Mouse (Mus musculus) mesoderm, embryonic 11.5 days (tissue): ENCODE data around the gene Spast.
"Not testable (repeated sequence)": the region's sequence is repeated elsewhere in the genome, so short reads cannot be mapped to it uniquely, and the experiment has no call there.

ENCODE experiments used
- DNase-seq: peaks from one replicate; pipeline ENCODE4 v3.0.0-alpha.2; 2012; ENCODE audit warnings: low read depth, low spot score

The Spast gene

DNA sequence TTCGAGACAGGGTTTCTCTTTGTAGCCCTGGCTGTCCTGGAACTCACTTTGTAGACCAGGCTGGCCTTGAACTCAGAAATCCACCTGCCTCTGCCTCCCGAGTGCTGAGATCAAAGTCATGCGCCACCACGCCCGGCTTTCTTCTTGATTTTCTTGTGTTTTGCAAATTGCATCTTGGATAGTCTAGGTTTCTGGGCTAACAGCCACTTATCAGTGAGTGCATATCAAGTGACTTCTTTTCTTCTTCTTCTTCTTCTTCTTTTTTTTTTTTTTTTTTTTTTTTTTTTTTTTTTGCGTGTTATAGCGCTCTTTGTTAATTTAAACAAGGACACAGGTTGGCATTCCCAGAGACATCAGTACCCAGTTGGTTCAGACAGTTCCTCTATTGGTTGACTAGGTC is 11.6 kb upstream of the Spast start:
- DNase-seq: not testable (repeated sequence)

GRCm38 (mm10) chr17:74328146-74328545 is 10.6 kb upstream of the Spast start:
- peak; percentile 60 for DNase-seq

DNA sequence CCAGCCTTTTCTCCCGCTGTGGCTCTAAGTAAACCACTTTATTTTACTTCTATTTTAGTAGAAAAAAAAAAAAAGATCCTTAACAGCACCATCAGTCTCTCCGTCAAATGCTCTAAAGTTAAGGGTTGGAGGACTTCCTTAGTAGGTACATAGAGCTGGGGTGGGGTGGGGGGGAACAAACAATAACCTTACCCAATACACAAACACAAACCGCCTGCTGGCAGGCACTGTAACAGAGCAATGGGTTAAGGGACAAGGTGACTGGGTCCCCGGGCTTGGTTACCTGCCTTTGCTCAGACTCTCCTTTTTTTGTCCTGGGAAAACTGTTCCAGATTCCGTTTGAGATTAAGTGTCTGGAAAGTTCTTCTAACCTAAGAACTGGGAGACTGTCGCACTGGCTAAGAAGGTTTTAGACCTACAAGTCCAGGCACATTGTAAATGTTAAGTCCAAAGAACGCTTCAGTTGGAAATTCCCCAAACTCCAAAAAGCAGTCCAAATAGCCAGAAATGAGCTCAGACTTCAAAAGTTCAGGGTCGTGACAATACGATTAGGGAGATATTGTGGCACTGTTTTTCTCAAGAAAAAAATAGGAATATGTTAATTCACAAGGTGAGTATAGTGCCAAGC is 7.6 kb upstream of the Spast start:
- no peak for DNase-seq

DNA sequence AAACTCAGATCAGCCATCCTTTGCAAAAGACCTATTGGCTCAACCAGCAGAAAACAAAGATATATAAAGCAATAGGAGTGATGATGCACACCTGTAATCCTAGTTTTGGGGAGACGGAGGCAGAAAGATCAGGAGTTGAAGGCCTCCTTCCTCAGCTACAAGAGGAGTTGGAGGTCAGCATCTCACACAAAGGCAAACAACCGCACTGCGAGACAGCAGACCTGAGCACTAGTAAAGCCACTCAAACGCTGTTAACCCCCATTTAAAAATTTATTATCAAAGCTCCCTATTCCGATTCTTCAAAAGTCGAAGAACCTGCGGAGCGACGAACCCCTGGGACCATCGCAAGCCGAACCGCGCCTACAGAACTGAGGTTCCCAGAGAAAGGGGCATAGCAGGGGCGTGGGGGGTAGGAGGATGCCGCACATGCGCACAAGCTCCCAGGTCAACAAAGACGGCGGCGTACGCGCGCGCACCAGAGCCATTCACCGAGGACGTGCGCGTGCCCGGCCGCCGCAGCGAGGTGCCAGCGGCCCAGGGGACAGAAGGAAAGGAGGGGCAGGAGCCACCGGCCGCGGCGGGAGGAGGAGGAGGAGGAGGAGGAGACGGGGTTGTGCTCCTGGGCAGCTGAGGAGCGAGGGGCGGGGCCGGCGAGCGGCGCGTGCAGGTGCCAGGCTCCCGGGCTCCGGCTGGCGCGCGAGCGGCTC is 409 bp upstream of the Spast start:
- peak; percentile 97 for DNase-seq

- peak; percentile 43 for DNase-seq
These were observed 2.4 kb downstream of the Spast start for GRCm38 (mm10) chr17:74341151-74341550.

DNA sequence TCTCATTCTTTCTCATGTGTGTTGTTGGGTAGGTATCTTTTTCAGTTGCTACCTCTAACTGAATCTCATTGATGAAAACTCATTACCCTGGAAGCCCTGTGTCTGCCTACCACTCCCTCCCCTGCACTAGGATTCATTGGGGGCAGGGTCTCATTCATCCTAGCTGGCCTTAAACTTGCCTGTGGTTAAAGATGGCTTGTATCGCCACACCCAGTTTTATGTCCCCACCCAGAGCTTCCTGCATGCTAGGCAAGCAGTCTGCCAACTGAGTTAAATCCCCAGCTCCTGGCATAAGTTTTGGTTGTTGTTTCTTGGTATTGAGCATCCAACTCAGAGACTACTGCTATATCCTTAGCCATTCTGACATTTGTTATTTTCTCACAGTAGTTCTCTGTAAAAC is 24.8 kb downstream of the Spast start:
- DNase-seq: no peak

GRCm38 (mm10) chr17:74376916-74377315 is 38.1 kb downstream of the Spast start:
- DNase-seq: no peak

GRCm38 (mm10) chr17:74386657-74387056 is 47.9 kb downstream of the Spast start:
- DNase-seq: no peak

GRCm38 (mm10) chr17:74389847-74390246 is 51.1 kb downstream of the Spast start:
- no peak for DNase-seq

- no peak for DNase-seq
These were observed 55.6 kb downstream of the Spast start for GRCm38 (mm10) chr17:74394381-74394780.

GRCm38 (mm10) chr17:74394855-74395254 is 56.1 kb downstream of the Spast start:
- DNase-seq: peak; percentile 28

DNA sequence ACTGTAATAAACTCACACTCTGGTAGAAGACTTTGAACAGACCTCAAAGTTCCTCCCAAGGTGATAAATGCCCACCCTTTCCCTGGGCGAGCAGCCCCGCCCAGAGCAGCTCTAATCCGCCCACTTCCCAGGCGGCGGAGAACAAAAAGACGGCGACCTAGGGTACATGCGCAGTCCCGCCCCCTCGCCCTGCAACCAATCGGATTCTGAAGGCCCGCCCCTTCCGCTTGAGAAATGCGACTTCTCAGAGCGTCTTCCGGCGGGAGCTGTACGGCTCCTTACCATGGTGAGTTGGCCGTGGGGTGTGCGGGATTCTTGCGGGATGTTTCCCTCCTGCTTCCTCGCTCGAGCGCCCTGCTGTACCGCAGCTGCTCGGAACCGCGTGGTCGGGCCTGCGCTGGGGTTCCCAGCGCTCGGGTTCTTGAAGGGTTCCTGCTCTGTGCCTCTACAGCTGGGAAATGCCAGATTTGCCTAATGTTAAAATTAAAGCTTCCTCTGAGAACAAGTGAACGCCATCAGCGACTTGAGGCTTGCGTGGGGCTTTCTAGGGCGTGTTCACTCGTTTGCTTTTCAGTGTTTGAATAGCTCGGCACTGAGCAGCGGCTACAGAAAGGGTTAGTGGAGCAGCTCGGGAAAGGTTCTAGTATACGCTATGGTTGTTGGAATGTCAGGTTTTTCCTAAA is 56.7 kb downstream of the Spast start, which contains the start of gene Slc30a6:
Slc30a6 (plus strand) TSS at position 226 of the 683 bp plus-strand sequence.
- DNase-seq: peak; percentile 97

DNA sequence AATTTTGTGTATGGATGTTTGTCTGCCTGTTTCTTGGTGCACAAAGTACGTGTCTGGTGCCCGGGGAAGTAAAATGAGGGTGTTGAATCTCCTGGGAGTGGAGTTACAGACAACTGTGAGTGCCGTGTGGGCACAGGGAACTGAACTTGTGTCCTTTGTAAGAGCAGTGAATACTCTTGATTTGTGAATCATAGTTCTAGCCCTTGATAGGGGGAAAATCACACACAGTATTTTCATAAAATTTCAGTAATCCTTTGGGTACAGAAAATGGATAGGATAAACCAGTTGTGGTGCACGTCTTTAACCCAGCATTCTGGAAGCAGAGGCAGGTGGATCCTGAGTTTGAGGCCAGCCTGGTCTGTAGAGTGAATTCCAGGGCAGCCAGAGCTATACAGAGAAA is 58.0 kb downstream of the Spast start:
- no peak for DNase-seq

GRCm38 (mm10) chr17:74397173-74397572 is 58.4 kb downstream of the Spast start:
- DNase-seq: no peak

DNA sequence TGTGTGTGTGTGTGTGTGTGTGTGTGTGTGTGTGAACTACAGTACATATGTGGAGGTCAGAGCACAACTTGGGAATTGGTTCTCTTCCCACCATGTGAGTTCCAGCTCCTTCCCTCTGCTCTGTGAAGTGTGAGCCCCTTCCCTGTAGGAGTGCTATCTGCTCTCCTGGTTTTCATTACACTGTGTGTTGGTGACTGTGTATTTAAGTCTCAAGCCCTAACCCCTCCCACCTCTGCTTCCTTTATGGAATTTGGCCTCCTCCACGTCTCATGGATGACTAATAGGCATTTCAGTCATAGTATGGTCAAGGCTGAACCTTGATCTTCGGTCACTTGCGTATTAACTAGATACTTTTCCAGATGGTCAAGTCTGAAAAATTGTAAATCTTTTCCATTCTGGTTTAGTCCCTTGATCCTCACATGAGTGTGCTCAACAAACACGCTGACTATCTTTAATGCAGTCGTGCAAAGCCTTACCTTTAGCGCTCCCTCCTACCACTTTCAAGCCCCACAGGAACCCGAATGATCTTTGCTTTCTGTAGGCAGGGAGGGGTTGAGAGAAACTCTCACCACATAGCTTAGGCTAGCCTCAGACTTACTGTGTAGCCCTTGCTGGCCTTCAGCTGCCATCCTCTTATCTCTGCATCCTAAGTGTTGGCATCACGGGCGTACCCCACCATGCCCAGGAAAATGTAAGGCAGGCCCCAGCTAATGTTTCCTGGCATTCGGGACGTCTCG is 63.9 kb downstream of the Spast start:
- no peak for DNase-seq

DNA sequence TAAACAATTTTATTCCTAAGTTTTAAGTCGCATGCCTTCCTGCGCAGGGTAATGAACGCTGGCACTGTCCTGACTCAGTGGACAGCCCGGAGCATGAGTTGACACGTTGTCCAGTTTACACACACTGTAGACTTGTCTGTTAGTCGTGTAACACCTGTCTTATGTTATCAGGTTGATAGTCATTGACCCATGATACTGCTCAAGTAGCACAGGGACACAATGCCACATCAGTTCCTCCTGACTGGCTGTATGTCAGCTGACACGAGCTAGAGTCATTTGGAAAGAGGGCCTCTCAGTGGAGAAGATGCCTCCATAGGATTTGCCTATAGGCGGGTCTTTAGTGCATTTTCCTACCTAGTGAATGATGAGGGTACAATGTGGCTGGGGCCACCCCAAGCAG is 67.7 kb downstream of the Spast start:
- no peak for DNase-seq

DNA sequence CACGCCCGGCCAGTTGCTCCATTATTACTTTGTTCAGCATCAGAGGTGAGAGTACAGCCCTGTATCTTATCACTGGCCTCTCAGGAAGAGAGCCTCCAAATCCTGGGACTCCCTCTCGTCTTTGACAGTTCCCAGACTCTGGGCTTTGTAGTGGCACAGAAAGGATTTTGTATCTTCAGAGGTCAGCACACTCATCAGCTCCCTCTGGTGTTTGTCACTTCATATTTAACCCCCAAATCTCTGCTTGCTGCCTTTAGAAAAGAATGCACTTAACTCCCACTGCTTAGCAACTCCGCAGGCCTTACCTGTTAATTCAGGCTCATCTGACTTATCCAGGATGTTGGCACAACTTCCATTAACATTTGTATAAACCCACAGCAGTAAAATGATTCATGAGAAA is 70.9 kb downstream of the Spast start:
- no peak for DNase-seq

GRCm38 (mm10) chr17:74413324-74413723 is 74.5 kb downstream of the Spast start:
- no peak for DNase-seq

DNA sequence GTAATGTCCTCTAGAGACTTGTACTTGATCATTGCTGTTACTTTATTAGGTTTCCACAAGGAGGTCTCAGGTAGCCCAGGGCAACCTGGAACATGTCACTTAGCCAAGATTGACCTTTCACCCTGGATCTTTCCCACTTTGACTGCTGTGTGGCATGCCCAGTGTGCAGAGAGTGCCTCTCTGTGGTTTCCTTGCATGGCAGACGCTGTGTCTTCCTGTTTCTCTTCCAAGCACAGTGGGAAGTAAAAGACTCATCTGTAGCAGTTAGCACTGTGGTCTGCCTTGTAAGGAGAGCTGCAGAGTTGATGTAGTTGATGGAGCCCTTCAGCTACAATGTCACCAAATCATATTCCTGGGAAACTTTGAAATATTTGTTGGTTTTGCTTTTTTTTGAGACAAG is 75.9 kb downstream of the Spast start:
- DNase-seq: no peak

DNA sequence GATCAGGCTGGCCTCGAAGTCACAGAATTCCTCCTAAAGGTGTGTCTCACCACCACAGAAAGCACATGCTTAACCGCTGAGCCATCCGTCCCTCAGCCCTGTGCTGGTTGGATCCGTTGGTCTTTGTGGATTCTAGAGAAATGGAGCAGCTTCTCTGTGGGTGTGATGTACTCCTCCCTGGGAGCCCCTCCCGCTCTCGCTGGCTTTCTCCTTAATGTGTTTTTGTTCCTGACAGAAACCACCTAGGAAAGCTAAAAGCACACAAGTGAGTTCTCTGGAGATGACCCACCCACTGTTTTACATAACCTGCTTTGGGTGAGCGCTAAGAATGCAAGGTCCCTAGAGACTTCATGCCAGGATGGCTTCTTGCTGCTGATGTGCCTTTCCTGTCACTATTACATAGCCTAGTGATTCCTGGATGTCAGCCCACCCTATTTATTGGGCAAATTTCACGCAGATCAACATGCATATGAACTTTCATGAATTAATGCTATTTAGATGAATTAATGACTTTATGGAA is 78.1 kb downstream of the Spast start:
- DNase-seq: no peak

DNA sequence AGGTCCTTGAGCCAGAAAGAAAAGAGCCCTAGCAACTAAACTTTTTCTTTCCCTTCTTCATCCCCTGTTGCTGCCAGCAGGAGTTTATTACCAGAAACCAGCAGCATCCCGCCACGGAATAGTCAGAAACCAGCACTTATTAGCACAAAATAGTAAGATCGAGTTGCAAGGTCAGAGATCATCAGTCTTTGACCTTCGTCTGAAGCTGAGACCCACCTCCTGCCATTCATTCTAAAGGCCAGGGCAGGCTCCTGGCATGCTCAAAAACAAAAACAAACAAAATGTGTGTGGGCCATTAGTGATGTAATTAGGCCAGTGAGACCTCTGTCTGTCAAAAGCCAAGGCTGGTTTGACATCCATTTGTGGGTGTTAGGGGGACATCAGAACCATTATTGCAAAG is 79.4 kb downstream of the Spast start:
- DNase-seq: no peak

GRCm38 (mm10) chr17:74420656-74421055 is 81.9 kb downstream of the Spast start:
- DNase-seq: no peak
